Mouse (Mus musculus) gastrocnemius, postnatal 14 days (tissue): ENCODE results near the gene Eno1. TPM values are rescaled to one million over a fixed set of nuclear protein-coding genes. Genes with fewer than 3 reads are reported as not detected.

Source experiments
- DNase-seq: peaks from one replicate; pipeline ENCODE4 v3.0.0; 2021; ENCODE audit warnings: mixed read lengths
- intact Hi-C: fragments of 180-260 bp; cut with DNase I; formaldehyde crosslinking; loops from one replicate; pipeline ENCODE4 v1.15.1; 2025; ENCODE audit warnings: low total_unique reads
- long read RNA-seq, 2 experiments: library from polyadenylated mRNA; stranded (forward); transcript quantifications; one replicate each; pipeline ENCODE4 v2.0.0; 2021
- total RNA-seq, 2 experiments: library from RNA; stranded (reverse); gene quantifications; 2 replicates each; pipeline ENCODE4 v1.2.3; 2021

Eno1 gene
- total RNA-seq = 100 to 1,000 TPM; 371 to 430 TPM
- long read RNA-seq, experiment 1, transcript Eno1-202 (12 exons, 2,027 nt) = major isoform, 35 of 724 reads
- long read RNA-seq, experiment 1, partial matches to known transcripts = 21 of 724 reads
- long read RNA-seq, experiment 1, other reads (novel, unspliced or antisense) = 664 of 724 reads
- long read RNA-seq, experiment 2, transcript Eno1-202 (12 exons, 2,027 nt) = major isoform, 43 of 691 reads
- long read RNA-seq, experiment 2, partial matches to known transcripts = 13 of 691 reads
- long read RNA-seq, experiment 2, other reads (novel, unspliced or antisense) = 634 of 691 reads

GRCm38 (mm10) chr4:150236521-150237481 is at the start of gene Eno1:
Eno1 (plus strand) TSS chr4:150236721.
- DNase-seq = peak; percentile 97
- intact Hi-C loops = no loop called here

GRCm38 (mm10) chr4:150188236-150188635 is 48.3 kb upstream of the Eno1 start:
- no peak for DNase-seq
- intact Hi-C loops = no loop called here

GRCm38 (mm10) chr4:150192199-150192598 is 44.3 kb upstream of the Eno1 start:
- no peak for DNase-seq
- intact Hi-C loops = no loop called here

- intact Hi-C loops = no loop called here
- DNase-seq = peak; percentile 24
These were observed 42.6 kb upstream of the Eno1 start for GRCm38 (mm10) chr4:150193915-150194314.

- DNase-seq = no peak
- intact Hi-C loops = no loop called here
These were observed 38.3 kb upstream of the Eno1 start for GRCm38 (mm10) chr4:150198268-150198667.

GRCm38 (mm10) chr4:150201232-150201631 is 35.3 kb upstream of the Eno1 start, which contains the start of gene Car6:
Car6 (minus strand) TSS chr4:150201332.
- intact Hi-C loops = no loop called here
- DNase-seq = no peak

GRCm38 (mm10) chr4:150202702-150203101 is 33.8 kb upstream of the Eno1 start:
- intact Hi-C loops = no loop called here
- no peak for DNase-seq

- intact Hi-C loops = no loop called here
- no peak for DNase-seq
These were observed 31.6 kb upstream of the Eno1 start for GRCm38 (mm10) chr4:150204877-150205276.

- intact Hi-C loops = no loop called here
These were observed 26.8 kb upstream of the Eno1 start for GRCm38 (mm10) chr4:150209751-150210150.

GRCm38 (mm10) chr4:150210306-150210705 is 26.2 kb upstream of the Eno1 start:
- intact Hi-C loops = no loop called here
- no peak for DNase-seq

More at GRCm38 (mm10) chr4:150209751-150210150, 26.8 kb upstream of the Eno1 start:
- DNase-seq = no peak

GRCm38 (mm10) chr4:150211930-150212552 is 24.5 kb upstream of the Eno1 start:
- intact Hi-C loops = loop anchor here (2.0 kb wide), 1 partner anchor 31 kb away; no protein-coding TSS in a partner anchor
- no peak for DNase-seq

GRCm38 (mm10) chr4:150212553-150212971 is 24.0 kb upstream of the Eno1 start:
- DNase-seq = peak; percentile 36
- intact Hi-C loops = loop anchor here (2.0 kb wide), 1 partner anchor 32 kb away; no protein-coding TSS in a partner anchor

- intact Hi-C loops = loop anchor here (2.0 kb wide), 1 partner anchor 33 kb away; no protein-coding TSS in a partner anchor
- no peak for DNase-seq
These were observed 22.6 kb upstream of the Eno1 start for GRCm38 (mm10) chr4:150213910-150214309.

GRCm38 (mm10) chr4:150216423-150216822 is 20.1 kb upstream of the Eno1 start:
- intact Hi-C loops = loop anchor here (5.0 kb wide), 1 partner anchor 44 kb away; no protein-coding TSS in a partner anchor
- DNase-seq = no peak

GRCm38 (mm10) chr4:150217042-150217554 is 19.4 kb upstream of the Eno1 start:
- intact Hi-C loops = loop anchor here (5.0 kb wide), 1 partner anchor 45 kb away; no protein-coding TSS in a partner anchor
- no peak for DNase-seq

- intact Hi-C loops = loop anchor here (5.0 kb wide), 1 partner anchor 46 kb away; no protein-coding TSS in a partner anchor
- DNase-seq = no peak
These were observed 18.6 kb upstream of the Eno1 start for GRCm38 (mm10) chr4:150217935-150218334.

- intact Hi-C loops = loop anchor here (5.0 kb wide), 1 partner anchor 47 kb away; no protein-coding TSS in a partner anchor
These were observed 16.8 kb upstream of the Eno1 start for GRCm38 (mm10) chr4:150219501-150220292.

GRCm38 (mm10) chr4:150220584-150220983 is 15.9 kb upstream of the Eno1 start:
- DNase-seq = peak; percentile 37
- intact Hi-C loops = no loop called here

More at GRCm38 (mm10) chr4:150219501-150220292, 16.8 kb upstream of the Eno1 start:
- DNase-seq = peak; percentile 39
